Mouse (Mus musculus) sigmoid colon, adult 10 weeks (tissue): Measurements from ENCODE around the gene Lrrfip2. TPM values are rescaled to one million over a fixed set of nuclear protein-coding genes. Genes with fewer than 3 reads are reported as not detected.

Source experiments
- polyA plus RNA-seq: library from polyadenylated mRNA; stranded (reverse); fragments of 350-450 nt; fragmentation: Illumina TruSeq; extraction: RNeasy Lipid Tissue Mini Kit (QIAGEN cat#74804); gene quantifications from one replicate; pipeline ENCODE4 v1.2.3, GENCODE M21; 2014; ENCODE audit warnings: low read depth, low replicate concordance

The Lrrfip2 gene
- 169 TPM for polyA plus RNA-seq

GRCm38 (mm10) chr9:111117126-111117642 lies at the start of gene Lrrfip2:
Gene Lrrfip2, plus strand, starts transcription at chr9:111117592.

GRCm38 (mm10) chr9:111271434-111272160 lies 154.2 kb downstream of the Lrrfip2 start, which contains the start of the genes Mlh1 and Epm2aip1:
Gene Mlh1, minus strand, starts transcription at chr9:111271791.
Gene Epm2aip1, plus strand, starts transcription at chr9:111271929.

Other genes with a start within 250 kb of the Lrrfip2 start
- 3.4 TPM for gene Als2cl, start 237.7 kb upstream of the Lrrfip2 start, polyA plus RNA-seq
- gene Tmie, start 237.5 kb upstream of the Lrrfip2 start, polyA plus RNA-seq = 0.35 TPM
- not detected for gene Fam240a, start 200.7 kb upstream of the Lrrfip2 start, polyA plus RNA-seq
- not detected for gene Tdgf1, start 171.4 kb upstream of the Lrrfip2 start, polyA plus RNA-seq
- 0.35 TPM for gene Lrrc2, start 166.0 kb upstream of the Lrrfip2 start, polyA plus RNA-seq
- gene Rtp3, start 127.0 kb upstream of the Lrrfip2 start, polyA plus RNA-seq = 0.22 TPM
- not detected for gene Ltf, start 98.3 kb upstream of the Lrrfip2 start, polyA plus RNA-seq
- gene Ccrl2, start 60.1 kb upstream of the Lrrfip2 start, polyA plus RNA-seq = 0.98 TPM
- gene Mlh1, start 154.2 kb downstream of the Lrrfip2 start, polyA plus RNA-seq = 41.7 TPM
- 90.9 TPM for gene Epm2aip1, start 154.3 kb downstream of the Lrrfip2 start, polyA plus RNA-seq
- 0.06 TPM for gene Trank1, start 194.1 kb downstream of the Lrrfip2 start, polyA plus RNA-seq